Mouse (Mus musculus): ENCODE measurements at regions not wholly inside any gene's neighbourhood (a gene's known extent, or its start where the extent isn't known, plus 50 kb on each side); places are given as distances from the start of the nearest gene placed in this dataset.

DNA sequence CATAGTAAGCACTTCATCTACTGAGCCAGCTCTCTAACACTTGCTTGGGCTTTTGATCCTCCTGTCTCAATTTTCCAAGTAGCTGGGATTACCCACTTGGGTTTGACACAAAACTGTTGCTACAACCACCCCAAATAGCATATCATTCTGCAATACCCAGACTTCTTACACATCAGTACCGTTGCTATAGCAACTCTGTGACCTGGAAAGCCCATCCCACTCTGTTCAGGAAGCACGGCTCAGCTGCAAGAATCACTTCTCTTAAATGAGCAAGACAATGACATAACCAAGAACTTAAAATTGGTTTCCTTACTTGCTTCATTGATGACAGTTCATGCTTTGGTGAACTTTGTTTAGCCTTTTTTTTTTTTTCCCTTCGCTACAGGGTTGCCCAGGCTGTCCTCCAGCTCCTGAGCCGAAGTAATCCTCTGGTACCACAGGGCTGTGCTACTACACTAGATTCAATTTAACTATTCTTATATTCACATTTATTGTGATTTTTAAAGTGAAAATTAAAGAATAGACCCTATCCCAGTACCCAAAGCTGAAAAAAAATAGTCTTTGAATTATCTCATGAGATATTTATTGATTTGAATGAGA lies 84.6 kb upstream of the Ccnd2 start:
- no peak overlapping the region for H3K9ac ChIP-seq (replicated peaks; ENCODE audit: low read depth)
- H3K36me3 ChIP-seq (ENCODE audit: insufficient read depth, low read length) = no peaks in the 10 kb centered on the region
- H3K27ac ChIP-seq (ENCODE audit: low read length) = no peak overlapping the region
- no peaks in the 10 kb centered on the region for H3K27me3 ChIP-seq (replicated peaks; ENCODE audit: insufficient read depth, low read length)
- no peak overlapping the region for H3K4me2 ChIP-seq (replicated peaks; ENCODE audit: low read depth, low read length)
- H3K4me3 ChIP-seq (ENCODE audit: low read depth, low read length) = no peak overlapping the region
- DNase-seq (ENCODE audit: low spot score) = peak; percentile 50
- H3K4me1 ChIP-seq (ENCODE audit: insufficient read depth, low read depth, low read length) = no peaks in the 10 kb centered on the region
- TF ChIP-seq EP300 (IDR thresholded peaks at IDR 0.05) (no peak), CTCF (IDR thresholded peaks at IDR 0.05) (no peak)
- 69% methylated on average over 4 of the region's 4 CpGs for WGBS
- no peak for ATAC-seq
- no peaks in the 10 kb centered on the region for H3K9me3 ChIP-seq (ENCODE audit: low read length)

DNA sequence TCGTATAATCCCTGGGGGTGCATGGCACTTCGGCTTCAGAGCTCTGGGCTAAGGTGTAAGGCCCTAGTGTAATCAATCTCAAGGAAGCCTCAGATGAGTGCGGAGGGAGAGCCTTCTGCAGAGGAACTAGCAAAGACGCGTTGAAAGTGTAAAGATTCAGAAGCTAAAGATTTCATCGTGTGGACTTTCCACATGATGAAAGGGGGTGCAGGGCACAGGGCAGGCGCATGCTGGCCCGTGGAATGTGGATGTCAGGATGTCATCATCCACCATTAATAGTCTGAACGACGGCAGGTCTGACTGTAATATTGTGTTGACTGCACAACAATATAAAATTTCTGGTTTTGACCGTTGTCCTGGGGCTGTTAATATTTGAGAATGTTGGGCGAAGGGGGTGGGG lies 85.2 kb upstream of the Ccnd2 start:
- no peak overlapping the region for H3K27ac ChIP-seq (ENCODE audit: low read length)
- no peak overlapping the region for H3K9ac ChIP-seq (replicated peaks; ENCODE audit: low read depth)
- DNase-seq (ENCODE audit: low spot score) = no peak
- H3K4me3 ChIP-seq (ENCODE audit: low read depth, low read length) = no peak overlapping the region
- ATAC-seq = no peak
- no peaks in the 10 kb centered on the region for H3K4me1 ChIP-seq (ENCODE audit: insufficient read depth, low read depth, low read length)
- 68% methylated on average over 12 of the region's 12 CpGs for WGBS
- H3K27me3 ChIP-seq (replicated peaks; ENCODE audit: insufficient read depth, low read length) = no peaks in the 10 kb centered on the region
- no peak overlapping the region for H3K4me2 ChIP-seq (replicated peaks; ENCODE audit: low read depth, low read length)
- H3K36me3 ChIP-seq (ENCODE audit: insufficient read depth, low read length) = no peaks in the 10 kb centered on the region
- H3K9me3 ChIP-seq (ENCODE audit: low read length) = no peaks in the 10 kb centered on the region
- TF ChIP-seq CTCF (IDR thresholded peaks at IDR 0.05) = no peak
- no peak for TF ChIP-seq EP300 (IDR thresholded peaks at IDR 0.05)

DNA sequence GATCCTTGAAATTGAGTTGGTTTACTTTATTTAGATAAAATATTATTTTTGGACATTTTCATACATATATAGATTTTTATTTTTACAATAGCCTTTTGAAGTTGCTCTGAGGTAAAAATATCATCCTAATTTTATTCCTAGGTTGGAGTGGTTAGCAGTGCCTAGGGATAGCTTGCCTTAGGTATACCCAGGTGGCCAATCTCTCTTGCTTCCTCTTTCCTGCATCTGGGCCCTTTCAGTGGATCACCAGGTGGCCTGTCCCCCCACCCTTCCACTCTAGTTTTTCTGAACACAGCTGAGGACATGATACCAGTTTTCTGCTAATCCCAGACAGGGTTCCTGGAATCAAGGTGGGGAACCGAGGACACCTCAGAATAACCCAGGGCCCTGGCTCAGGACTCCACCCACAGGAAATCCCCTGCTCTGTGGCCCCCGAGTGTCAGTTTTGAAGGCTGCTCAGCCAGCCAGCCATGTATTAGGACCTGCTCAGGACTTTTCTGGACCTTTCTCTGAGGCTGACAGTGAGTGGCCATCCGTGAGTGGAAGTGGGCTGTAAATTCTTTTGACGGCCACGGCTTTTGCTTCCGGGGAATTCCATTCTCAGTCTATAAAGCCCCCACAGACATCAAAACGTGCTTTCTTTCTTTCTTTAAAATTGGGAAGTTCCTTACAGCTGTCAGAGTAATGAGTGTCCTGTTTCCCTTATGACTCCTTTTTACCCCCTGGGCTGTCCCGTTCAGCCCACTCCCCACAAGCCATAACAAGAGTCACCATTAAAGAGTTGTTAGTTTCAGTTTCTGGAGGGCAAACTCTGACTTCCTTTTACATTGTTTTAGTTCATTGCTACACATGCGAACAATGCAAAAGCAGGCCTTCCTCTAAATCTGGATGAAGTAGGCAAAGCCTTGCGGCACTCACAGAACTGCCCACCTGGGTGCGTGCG lies 87.8 kb upstream of the Ccnd2 start:
- Histone ChIP-seq H3K4me2 (replicated peaks; ENCODE audit: low read depth, low read length) (no peak overlapping the region), H3K27me3 (replicated peaks; ENCODE audit: insufficient read depth, low read length) (no peaks in the 10 kb centered on the region), H3K4me3 (ENCODE audit: low read depth, low read length) (no peak overlapping the region), H3K9me3 (ENCODE audit: low read length) (no peaks in the 10 kb centered on the region), H3K27ac (ENCODE audit: low read length) (no peak overlapping the region), H3K9ac (replicated peaks; ENCODE audit: low read depth) (no peak overlapping the region), H3K4me1 (ENCODE audit: insufficient read depth, low read depth, low read length) (no peaks in the 10 kb centered on the region), H3K36me3 (ENCODE audit: insufficient read depth, low read length) (no peaks in the 10 kb centered on the region)
- no peak for DNase-seq (ENCODE audit: low spot score)
- no peak for ATAC-seq
- TF ChIP-seq CTCF (IDR thresholded peaks at IDR 0.05) (no peak), EP300 (IDR thresholded peaks at IDR 0.05) (no peak)
- 64% methylated on average over 12 of the region's 12 CpGs for WGBS

DNA sequence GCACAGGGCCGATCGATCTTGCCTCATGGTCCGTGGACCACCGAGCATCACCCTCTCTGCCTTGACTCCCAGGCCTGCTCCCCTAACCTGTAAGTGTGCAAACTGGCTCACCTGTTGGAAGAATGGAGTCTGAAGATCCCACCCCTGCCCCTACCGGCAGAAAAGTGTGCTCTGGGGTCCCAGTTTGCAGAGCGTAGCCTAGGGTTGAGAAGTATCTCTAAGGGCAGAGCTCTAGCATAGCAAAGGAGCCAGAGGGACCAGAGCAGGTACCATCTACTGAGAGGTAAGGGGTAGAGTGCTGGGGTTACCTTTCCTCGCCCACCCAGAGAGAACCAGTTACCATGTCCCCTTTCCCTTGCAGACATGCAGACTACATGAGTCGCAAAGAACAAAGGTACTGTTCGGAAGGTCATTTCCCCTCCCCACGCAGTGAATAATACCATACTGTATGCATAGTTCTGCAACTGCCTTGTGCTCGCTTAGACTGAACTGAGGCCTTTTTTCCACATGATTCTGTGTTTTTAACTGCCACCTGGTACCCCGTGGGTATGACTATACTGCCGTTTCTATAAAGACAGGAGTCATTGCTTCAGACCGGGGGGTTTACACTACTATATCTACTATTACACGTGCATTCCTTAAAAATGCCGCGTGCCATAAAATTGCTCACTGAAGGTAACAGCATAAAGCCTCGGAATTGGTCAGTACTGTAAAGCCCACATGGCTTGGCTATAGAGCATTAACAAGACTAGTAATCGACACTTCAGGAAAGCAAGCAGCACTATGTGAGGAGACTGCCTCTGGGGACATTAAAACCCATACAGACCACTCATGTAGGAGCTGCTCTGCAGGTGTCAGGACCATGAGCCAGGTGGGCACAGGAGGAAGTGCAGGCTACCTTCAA lies 88.7 kb upstream of the Ccnd2 start:
- Histone ChIP-seq H3K27ac (ENCODE audit: low read length) (no peak overlapping the region), H3K27me3 (replicated peaks; ENCODE audit: insufficient read depth, low read length) (no peaks in the 10 kb centered on the region), H3K4me2 (replicated peaks; ENCODE audit: low read depth, low read length) (no peak overlapping the region), H3K4me1 (ENCODE audit: insufficient read depth, low read depth, low read length) (no peaks in the 10 kb centered on the region), H3K36me3 (ENCODE audit: insufficient read depth, low read length) (no peaks in the 10 kb centered on the region), H3K9me3 (ENCODE audit: low read length) (no peaks in the 10 kb centered on the region), H3K4me3 (ENCODE audit: low read depth, low read length) (no peak overlapping the region), H3K9ac (replicated peaks; ENCODE audit: low read depth) (no peak overlapping the region)
- ATAC-seq = no peak
- no peak for DNase-seq (ENCODE audit: low spot score)
- WGBS = 82% methylated on average over 19 of the region's 19 CpGs
- no peak for TF ChIP-seq EP300 (IDR thresholded peaks at IDR 0.05)
- TF ChIP-seq CTCF (IDR thresholded peaks at IDR 0.05) = no peak

DNA sequence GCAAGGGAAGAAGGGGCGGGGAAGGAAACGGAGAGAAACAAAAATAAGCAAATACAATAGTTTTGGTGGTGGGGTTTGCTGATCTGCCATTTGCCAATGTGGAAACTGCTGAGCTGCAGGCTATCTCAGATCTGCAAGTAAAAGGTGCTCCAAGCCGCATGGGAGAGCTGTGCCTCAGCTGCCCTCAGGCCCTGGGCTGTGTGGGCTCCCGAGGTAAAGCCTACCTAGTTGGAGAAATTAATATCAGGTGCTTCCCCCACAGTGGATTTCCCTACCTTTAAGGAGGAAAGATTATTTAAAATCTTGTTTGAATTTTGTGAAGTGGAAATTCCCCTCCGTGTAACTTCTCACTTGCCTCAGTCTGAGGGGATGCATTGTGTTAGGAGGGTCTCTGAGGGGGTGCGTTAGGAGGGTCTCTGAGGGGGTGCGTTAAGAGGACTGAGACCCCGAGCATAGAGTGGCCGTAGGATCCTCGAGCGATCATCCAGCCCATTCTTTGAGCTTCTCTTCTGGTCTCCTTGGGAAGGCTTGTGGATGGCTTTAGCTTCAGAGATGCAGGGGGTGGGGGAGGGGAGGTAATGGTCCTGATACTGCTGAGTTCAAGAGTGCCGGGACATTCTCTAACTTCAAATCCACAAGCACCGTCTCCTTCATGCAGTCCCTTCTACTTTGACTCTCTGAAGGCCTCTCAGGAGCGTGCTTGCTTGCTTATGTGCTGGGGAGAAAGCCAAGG lies 89.9 kb upstream of the Ccnd2 start:
- Histone ChIP-seq H3K36me3 (ENCODE audit: insufficient read depth, low read length) (no peaks in the 10 kb centered on the region), H3K9ac (replicated peaks; ENCODE audit: low read depth) (no peak overlapping the region), H3K27me3 (replicated peaks; ENCODE audit: insufficient read depth, low read length) (no peaks in the 10 kb centered on the region), H3K4me1 (ENCODE audit: insufficient read depth, low read depth, low read length) (no peaks in the 10 kb centered on the region), H3K4me3 (ENCODE audit: low read depth, low read length) (no peak overlapping the region), H3K4me2 (replicated peaks; ENCODE audit: low read depth, low read length) (no peak overlapping the region), H3K27ac (ENCODE audit: low read length) (no peak overlapping the region), H3K9me3 (ENCODE audit: low read length) (no peaks in the 10 kb centered on the region)
- ATAC-seq = no peak
- DNase-seq (ENCODE audit: low spot score) = no peak
- WGBS = 62% methylated on average over 14 of the region's 14 CpGs
- TF ChIP-seq EP300 (IDR thresholded peaks at IDR 0.05) (no peak), CTCF (IDR thresholded peaks at IDR 0.05) (no peak)

All from lung, postnatal 0 days (tissue).